Mouse (Mus musculus): ENCODE data around the gene Sh3bgrl3. TPM values are rescaled to one million over a fixed set of nuclear protein-coding genes. Genes with fewer than 3 reads are reported as not detected.
A peak's percentile ranks its signal among the peaks of the same experiment; 100 is the strongest.

Gene Sh3bgrl3
- total and polyA plus RNA-seq, 3 experiments: 99.6 to 380 (median 109) TPM

GRCm38 (mm10) chr4:134080674-134081073 is 47.9 kb downstream of the Sh3bgrl3 start:
- no peak for DNase-seq

GRCm38 (mm10) chr4:134078694-134079093 is 49.9 kb downstream of the Sh3bgrl3 start:
- DNase-seq: peak; percentile 13

Other genes starting within 250 kb of the Sh3bgrl3 start
- 10 to 100 TPM; 12.2 to 16.6 TPM for gene Rps6ka1, start 241.0 kb downstream of the Sh3bgrl3 start, total RNA-seq (2021)
- gene Rps6ka1, start 241.0 kb downstream of the Sh3bgrl3 start, polyA plus RNA-seq (2012; rRNA removed): 19.3 and 20.6 TPM in 2 replicates
- 100 to 1,000 TPM; 109 to 291 TPM for gene Hmgn2, start 160.1 kb downstream of the Sh3bgrl3 start, total RNA-seq (2021)
- gene Hmgn2, start 160.1 kb downstream of the Sh3bgrl3 start, polyA plus RNA-seq (2012; rRNA removed): 15.8 and 16.8 TPM in 2 replicates
- 10 to 100 TPM; 43.9 to 49.4 TPM for gene Dhdds, start 127.9 kb downstream of the Sh3bgrl3 start, total RNA-seq (2021)
- gene Dhdds, start 127.9 kb downstream of the Sh3bgrl3 start, polyA plus RNA-seq (2012; rRNA removed): 17.9 and 23.3 TPM in 2 replicates
- gene Lin28a, start 109.9 kb downstream of the Sh3bgrl3 start, total RNA-seq (2021): not detected
- not detected in 2 replicates for gene Lin28a, start 109.9 kb downstream of the Sh3bgrl3 start, polyA plus RNA-seq (2012; rRNA removed)
- gene Zfp683, start 75.0 kb downstream of the Sh3bgrl3 start, total RNA-seq (2021): under 1 TPM in 1 of 2 experiments, not detected in 1; 0.21 TPM
- 0.98 and 1.1 TPM in 2 replicates for gene Zfp683, start 75.0 kb downstream of the Sh3bgrl3 start, polyA plus RNA-seq (2012; rRNA removed)
- gene Crybg2, start 68.0 kb downstream of the Sh3bgrl3 start, total RNA-seq (2021): under 1 TPM; 0.14 to 0.46 TPM
- 0.12 and 0.21 TPM in 2 replicates for gene Crybg2, start 68.0 kb downstream of the Sh3bgrl3 start, polyA plus RNA-seq (2012; rRNA removed)
- gene Cd52, start 33.7 kb downstream of the Sh3bgrl3 start, total RNA-seq (2021): 10 to 100 TPM; 17.0 to 23.2 TPM
- gene Cd52, start 33.7 kb downstream of the Sh3bgrl3 start, polyA plus RNA-seq (2012; rRNA removed): 9.5 and 9.7 TPM in 2 replicates
- gene Ubxn11, start 26.2 kb downstream of the Sh3bgrl3 start, total RNA-seq (2021): 1 to 10 TPM; 5.4 to 6.7 TPM
- 7.5 and 10.1 TPM in 2 replicates for gene Ubxn11, start 26.2 kb downstream of the Sh3bgrl3 start, polyA plus RNA-seq (2012; rRNA removed)
- gene Cep85, start 58.3 kb upstream of the Sh3bgrl3 start, total RNA-seq (2021): 10 to 100 TPM; 14.4 to 17.5 TPM
- 27.3 and 36.1 TPM in 2 replicates for gene Cep85, start 58.3 kb upstream of the Sh3bgrl3 start, polyA plus RNA-seq (2012; rRNA removed)
- gene Gm7534, start 74.2 kb upstream of the Sh3bgrl3 start, total RNA-seq (2021): not detected
- not detected in 2 replicates for gene Gm7534, start 74.2 kb upstream of the Sh3bgrl3 start, polyA plus RNA-seq (2012; rRNA removed)
- gene Catsper4, start 98.6 kb upstream of the Sh3bgrl3 start, total RNA-seq (2021): not detected
- gene Catsper4, start 98.6 kb upstream of the Sh3bgrl3 start, polyA plus RNA-seq (2012; rRNA removed): not detected in 2 replicates
- gene Cnksr1, start 109.6 kb upstream of the Sh3bgrl3 start, total RNA-seq (2021): under 1 TPM; 0.31 to 0.66 TPM
- 0.03 and 0.08 TPM in 2 replicates for gene Cnksr1, start 109.6 kb upstream of the Sh3bgrl3 start, polyA plus RNA-seq (2012; rRNA removed)
- gene E130218I03Rik, start 114.9 kb upstream of the Sh3bgrl3 start, total RNA-seq (2021): not detected
- 0.09 TPM in 1 of 2 replicates, not detected in the other for gene E130218I03Rik, start 114.9 kb upstream of the Sh3bgrl3 start, polyA plus RNA-seq (2012; rRNA removed)
- gene Zfp593, start 116.8 kb upstream of the Sh3bgrl3 start, total RNA-seq (2021): 10 to 100 TPM in 1 of 2 experiments, 1 to 10 TPM in 1; 8.3 to 11.0 TPM
- 11.1 and 13.0 TPM in 2 replicates for gene Zfp593, start 116.8 kb upstream of the Sh3bgrl3 start, polyA plus RNA-seq (2012; rRNA removed)
- gene Gm30191, start 118.1 kb upstream of the Sh3bgrl3 start, total RNA-seq (2021): not detected
- not detected in 2 replicates for gene Gm30191, start 118.1 kb upstream of the Sh3bgrl3 start, polyA plus RNA-seq (2012; rRNA removed)
- gene Grrp1, start 125.3 kb upstream of the Sh3bgrl3 start, total RNA-seq (2021): 1 to 10 TPM; 6.2 to 9.3 TPM
- 28.5 and 31.8 TPM in 2 replicates for gene Grrp1, start 125.3 kb upstream of the Sh3bgrl3 start, polyA plus RNA-seq (2012; rRNA removed)
- gene Pdik1l, start 159.1 kb upstream of the Sh3bgrl3 start, total RNA-seq (2021): 10 to 100 TPM; 14.7 to 22.3 TPM
- gene Pdik1l, start 159.1 kb upstream of the Sh3bgrl3 start, polyA plus RNA-seq (2012; rRNA removed): 1.3 TPM in 2 replicates
- gene Trim63, start 186.3 kb upstream of the Sh3bgrl3 start, total RNA-seq (2021): not detected
- gene Trim63, start 186.3 kb upstream of the Sh3bgrl3 start, polyA plus RNA-seq (2012; rRNA removed): 0.06 and 0.11 TPM in 2 replicates
- 10 to 100 TPM; 21.2 to 60.8 TPM for gene Slc30a2, start 214.4 kb upstream of the Sh3bgrl3 start, total RNA-seq (2021)
- 33.0 and 56.4 TPM in 2 replicates for gene Slc30a2, start 214.4 kb upstream of the Sh3bgrl3 start, polyA plus RNA-seq (2012; rRNA removed)

Data from adrenal gland, adult 2 months (tissue).